Mouse (Mus musculus) CH12.LX (cell line): ENCODE data around the gene Stat5b. TPM values are rescaled to one million over a fixed set of nuclear protein-coding genes. Genes with fewer than 3 reads are reported as not detected.

ENCODE experiments used
- DNase-seq: peaks from one replicate; pipeline ENCODE4 v3.0.0-alpha.2; 2013; ENCODE audit errors: extremely low read depth
- H3K27ac ChIP-seq: 2 replicates; pipeline ENCODE4 v1.5.1; 2012; ENCODE audit warnings: low read depth, mild to moderate bottlenecking, control low read depth, moderate library complexity; ENCODE audit not compliant: insufficient read depth
- H3K27me3 ChIP-seq: replicated peaks from 2 replicates; pipeline ENCODE3; 2012; ENCODE audit warnings: inconsistent platforms
- H3K36me3 ChIP-seq, 2 experiments: replicated peaks in 1 of 2; 2 replicates each; pipeline versions ENCODE3 to v1.6.1; 2012; ENCODE audit warnings: inconsistent platforms in 1 of 2, low read length in 1 of 2, mild to moderate bottlenecking in 1 of 2, mixed read lengths in 1 of 2, moderate library complexity in 1 of 2; ENCODE audit not compliant: control insufficient read depth in 1 of 2, insufficient read depth in 1 of 2
- H3K4me1 ChIP-seq, 2 experiments: 2 replicates each; pipeline ENCODE4 v1.6.1; 2012; ENCODE audit warnings: inconsistent platforms in 1 of 2, moderate library complexity in 1 of 2; ENCODE audit not compliant: insufficient read depth in 2 of 2, control insufficient read depth in 1 of 2
- H3K4me2 ChIP-seq: 2 replicates; pipeline ENCODE4 v1.6.1; 2012; ENCODE audit warnings: low read depth, mild to moderate bottlenecking, control low read depth; ENCODE audit not compliant: poor library complexity, insufficient read depth, severe bottlenecking
- H3K4me3 ChIP-seq, 3 experiments: fragments of 150-350 bp in 1 of 3; sonication (generic) in 1 of 3; replicated peaks in 1 of 3; 2 replicates each; pipeline versions ENCODE3 to v1.5.1; 2011 to 2012; ENCODE audit warnings: low read depth in 2 of 3, low read length in 2 of 3, mild to moderate bottlenecking in 2 of 3, moderate library complexity in 2 of 3, control low read depth in 1 of 3, improper control_type of control experiment in 1 of 3, inconsistent platforms in 1 of 3, mixed read lengths in 1 of 3; ENCODE audit not compliant: poor library complexity in 1 of 3
- H3K79me2 ChIP-seq: replicated peaks from 2 replicates; pipeline ENCODE4 v1.6.1; 2012; ENCODE audit warnings: mild to moderate bottlenecking, moderate library complexity; ENCODE audit not compliant: control insufficient read depth, poor library complexity, insufficient read depth, severe bottlenecking; ENCODE audit errors: extremely low read depth
- H3K9ac ChIP-seq: 2 replicates; pipeline ENCODE4 v1.6.1; 2012; ENCODE audit warnings: low read depth, mild to moderate bottlenecking, control low read depth, moderate library complexity; ENCODE audit not compliant: insufficient read depth
- H3K9me3 ChIP-seq: replicated peaks from 2 replicates; pipeline ENCODE3; 2012; ENCODE audit warnings: low read length, inconsistent platforms, mixed read lengths
- ETS1 ChIP-seq: conservative IDR thresholded peaks from 2 replicates; pipeline ENCODE4 v1.6.1; 2012; ENCODE audit warnings: low read depth, mild to moderate bottlenecking, inconsistent platforms, low read length, improper control_type of control experiment, moderate library complexity
- IRF4 ChIP-seq: IDR thresholded peaks from 2 replicates; pipeline ENCODE4 v1.6.1; 2014; ENCODE audit warnings: low read depth, mild to moderate bottlenecking, inconsistent platforms, low read length, improper control_type of control experiment
- JUND ChIP-seq: conservative IDR thresholded peaks from 2 replicates; pipeline ENCODE4 v1.6.1; 2011; ENCODE audit warnings: low read depth, low read length, improper control_type of control experiment
- NRF1 ChIP-seq: IDR thresholded peaks from 2 replicates; pipeline ENCODE4 v1.6.1; 2014; ENCODE audit warnings: low read depth, mild to moderate bottlenecking, inconsistent platforms, low read length, improper control_type of control experiment, moderate library complexity
- RCOR1 ChIP-seq: conservative IDR thresholded peaks from 2 replicates; pipeline ENCODE4 v1.6.1; 2012; ENCODE audit warnings: low read depth, mild to moderate bottlenecking, inconsistent platforms, low read length, improper control_type of control experiment
- UBTF ChIP-seq: IDR thresholded peaks from 2 replicates; pipeline ENCODE4 v1.6.1; 2012; ENCODE audit warnings: low read depth, mild to moderate bottlenecking, inconsistent platforms, low read length, improper control_type of control experiment, moderate library complexity
- ZMIZ1 ChIP-seq: IDR thresholded peaks from 2 replicates; pipeline ENCODE4 v1.6.1; 2012; ENCODE audit warnings: low read depth, mild to moderate bottlenecking, inconsistent platforms, low read length, improper control_type of control experiment
- dilution Hi-C: fragments of 300-500 bp; cut with MboI; formaldehyde crosslinking; loops from 2 replicates; pipeline ENCODE4 v1.14.3; 2020; ENCODE audit warnings: low sequenced_read_pairs; ENCODE audit not compliant: extremely low pct_unique_long_range_greater_than_20kb, extremely low pct_ligation_motif_present
- in situ Hi-C: fragments of 300-500 bp; cut with MboI; formaldehyde crosslinking; loops from 3 replicates; pipeline ENCODE4 v1.14.3; 2019; ENCODE audit warnings: low sequenced_read_pairs, low pct_ligation_motif_present, low pct_unique_long_range_greater_than_20kb, mixed read lengths
- polyA plus RNA-seq: library from polyadenylated mRNA; unstranded; fragments of >175 nt; gene quantifications from 2 replicates; pipeline ENCODE4 v1.2.1, GENCODE M21; 2012; ENCODE audit warnings: low read depth; ENCODE audit not compliant: insufficient read length
- total RNA-seq, 2 experiments: library from RNA; depleted of rRNA; stranded (reverse); fragments of 300-350 nt in 1 of 2; fragments of >200 nt in 1 of 2; gene quantifications; 2 replicates each; pipeline ENCODE4 v1.2.3; 2012 to 2014

Stat5b gene
- total and polyA plus RNA-seq, 3 experiments, result 11.4 to 24.4 (median 14.0) TPM

- H3K9me3 ChIP-seq, result no peaks in the 10 kb centered on the region
- 0 out of 2 replicates have a peak, but pooled peaks cover 3% of the 10 kb centered on the region for H3K79me2 ChIP-seq
- peaks cover 0 to 15% of the 10 kb centered on the region in 2 experiments for H3K36me3 ChIP-seq
- H3K27me3 ChIP-seq, result no peaks in the 10 kb centered on the region
- H3K4me3 ChIP-seq, result no peak overlapping the region
- peaks cover 11 to 44% of the 10 kb centered on the region in 2 experiments; a peak in 3 of 4 replicates for H3K4me1 ChIP-seq
- no peak overlapping the region for H3K4me2 ChIP-seq
- no peak overlapping the region for H3K9ac ChIP-seq
- TF ChIP-seq IRF4, result no peak
- no peak for DNase-seq
- H3K27ac ChIP-seq, result no peak overlapping the region
- dilution Hi-C loops (no loop called here), in situ Hi-C loops (no loop called here)
Observed at GRCm38 (mm10) chr11:100826161-100826866, 24.2 kb downstream of the Stat5b start.

GRCm38 (mm10) chr11:100825451-100825850 is 25.1 kb downstream of the Stat5b start:
- in situ Hi-C loops, result no loop called here
- no peaks in the 10 kb centered on the region for H3K27me3 ChIP-seq
- TF ChIP-seq NRF1 (no peak), JUND (no peak)
- TF ChIP-seq, all 38 proteins: peak for 0
- dilution Hi-C loops, result no loop called here
- Histone ChIP-seq H3K9me3 (no peaks in the 10 kb centered on the region), H3K27ac (no peak overlapping the region), H3K4me1 (peaks cover 11 to 44% of the 10 kb centered on the region in 2 experiments; a peak in 3 of 4 replicates), H3K79me2 (0 out of 2 replicates have a peak, but pooled peaks cover 3% of the 10 kb centered on the region), H3K4me3 (no peak overlapping the region), H3K4me2 (no peak overlapping the region), H3K36me3 (peaks cover 0 to 12% of the 10 kb centered on the region in 2 experiments), H3K9ac (no peak overlapping the region)
- no peak for DNase-seq

- Histone ChIP-seq H3K27ac (no peak overlapping the region), H3K4me1 (peaks cover 12 to 44% of the 10 kb centered on the region in 2 experiments; a peak in 3 of 4 replicates), H3K27me3 (no peaks in the 10 kb centered on the region), H3K36me3 (peaks cover 0 to 13% of the 10 kb centered on the region in 2 experiments), H3K4me2 (no peak overlapping the region), H3K4me3 (no peak overlapping the region), H3K79me2 (no peaks in the 10 kb centered on the region), H3K9me3 (no peaks in the 10 kb centered on the region), H3K9ac (no peak overlapping the region)
- no peak for DNase-seq
- TF ChIP-seq NRF1 (0 out of 2 replicates have a peak, but pooled peaks have one; percentile 17), UBTF (no peak), ZMIZ1 (no peak; the same call in 1 of the 2 replicates), RCOR1 (no peak), ETS1 (no peak)
- dilution Hi-C loops (no loop called here), in situ Hi-C loops (no loop called here)
Observed at GRCm38 (mm10) chr11:100824496-100824895, 26.0 kb downstream of the Stat5b start.
